Mouse (Mus musculus) heart, adult 2 months (tissue): Measurements from ENCODE around the gene Dse.

Source experiments
- CTCF ChIP-seq: fragments of 200-600 bp; IDR thresholded peaks from 2 replicates; pipeline ENCODE4 v1.8.1; 2022; ENCODE audit warnings: antibody characterized with exemption, mild to moderate bottlenecking, moderate library complexity
- EP300 ChIP-seq: fragments of 200-500 bp; IDR thresholded peaks from 2 replicates; pipeline ENCODE4 v1.6.1; 2011; ENCODE audit warnings: low read depth, low read length, control low read depth; ENCODE audit not compliant: insufficient read depth
- POLR2A ChIP-seq: fragments of 200-500 bp; IDR thresholded peaks from 2 replicates; pipeline ENCODE4 v1.6.1; 2011; ENCODE audit warnings: mild to moderate bottlenecking, low read depth, low read length, control low read depth; ENCODE audit not compliant: insufficient read depth

- no peak for TF ChIP-seq CTCF
- TF ChIP-seq POLR2A, result no peak
- TF ChIP-seq EP300, result no peak
Observed at GRCm38 (mm10) chr10:34249594-34249993, 42.1 kb upstream of the Dse start.
